Mouse (Mus musculus): Measurements from ENCODE around the gene C1qbp. TPM values are rescaled to one million over a fixed set of nuclear protein-coding genes. Genes with fewer than 3 reads are reported as not detected.

C1qbp gene
- total and polyA plus RNA-seq, 2 experiments from 2014 or later: 21.9 to 194 TPM

DNA sequence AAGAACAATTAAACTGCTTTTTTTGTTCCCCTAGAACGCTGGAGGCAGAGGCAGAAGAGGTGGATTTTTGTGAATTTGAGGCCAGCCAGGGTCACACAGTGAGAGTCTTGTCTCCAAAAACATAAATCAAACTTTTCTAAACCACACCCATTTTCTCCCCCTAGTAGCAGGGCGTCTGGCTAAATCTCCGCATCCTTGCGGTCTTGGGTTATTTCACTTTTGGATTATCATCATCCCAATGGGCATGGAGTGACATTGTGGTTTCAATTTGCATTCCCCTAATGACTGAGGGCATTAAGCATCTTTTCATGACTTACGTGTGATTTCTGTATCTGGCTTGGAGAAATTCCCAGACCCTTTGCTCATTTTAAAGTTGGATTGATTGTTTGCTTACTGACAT lies 51.4 kb downstream of the C1qbp start:
- no peak for ATAC-seq (ENCODE audit: low FRiP score)
- Histone ChIP-seq H3K36me3 (ENCODE audit: insufficient read depth, low read length) (peaks cover 40% of the 10 kb centered on the region), H3K9me3 (ENCODE audit: low read length) (no peaks in the 10 kb centered on the region), H3K4me3 (ENCODE audit: low read depth, low read length) (no peak overlapping the region), H3K27me3 (ENCODE audit: insufficient read depth, low read length) (no peaks in the 10 kb centered on the region), H3K27ac (ENCODE audit: low read depth, low read length) (no peak overlapping the region), H3K9ac (replicated peaks; ENCODE audit: low read length, poor library complexity, severe bottlenecking) (no peak overlapping the region), H3K4me1 (ENCODE audit: insufficient read depth, low read length) (no peaks in the 10 kb centered on the region), H3K4me2 (ENCODE audit: low read depth, low read length, poor library complexity, severe bottlenecking) (no peak overlapping the region)
- TF ChIP-seq CTCF (IDR thresholded peaks at IDR 0.05): no peak
- no peak for DNase-seq (ENCODE audit: low spot score)
- WGBS: 80% methylated on average over 5 of the region's 5 CpGs

Other genes starting within 250 kb of the C1qbp start
- 8.7 and 10.0 TPM in 2 replicates for gene Zfp3, start 218.8 kb downstream of the C1qbp start, total RNA-seq (2014; rRNA removed)
- 9.7 and 10.3 TPM in 2 replicates for gene Zfp3, start 218.8 kb downstream of the C1qbp start, polyA plus RNA-seq (2015; fragmentation: Nextera tagmentation; extraction: Ambion mirVana)
- not detected in 2 replicates for gene Scimp, start 170.4 kb downstream of the C1qbp start, total RNA-seq (2014; rRNA removed)
- gene Scimp, start 170.4 kb downstream of the C1qbp start, polyA plus RNA-seq (2015; fragmentation: Nextera tagmentation; extraction: Ambion mirVana): not detected in 2 replicates
- 66.4 and 98.4 TPM in 2 replicates for gene Rabep1, start 138.2 kb downstream of the C1qbp start, total RNA-seq (2014; rRNA removed)
- gene Rabep1, start 138.2 kb downstream of the C1qbp start, polyA plus RNA-seq (2015; fragmentation: Nextera tagmentation; extraction: Ambion mirVana): 102 and 116 TPM in 2 replicates
- gene Nup88, start 13.1 kb downstream of the C1qbp start, total RNA-seq (2014; rRNA removed): 63.8 and 98.6 TPM in 2 replicates
- gene Nup88, start 13.1 kb downstream of the C1qbp start, polyA plus RNA-seq (2015; fragmentation: Nextera tagmentation; extraction: Ambion mirVana): 98.2 and 104 TPM in 2 replicates
- gene Rpain, start 12.8 kb downstream of the C1qbp start, total RNA-seq (2014; rRNA removed): 20.1 and 25.6 TPM in 2 replicates
- 60.6 and 68.3 TPM in 2 replicates for gene Rpain, start 12.8 kb downstream of the C1qbp start, polyA plus RNA-seq (2015; fragmentation: Nextera tagmentation; extraction: Ambion mirVana)
- gene Dhx33, start 21.4 kb upstream of the C1qbp start, total RNA-seq (2014; rRNA removed): 24.0 and 30.0 TPM in 2 replicates
- gene Dhx33, start 21.4 kb upstream of the C1qbp start, polyA plus RNA-seq (2015; fragmentation: Nextera tagmentation; extraction: Ambion mirVana): 8.6 and 10.1 TPM in 2 replicates
- 7.6 and 11.3 TPM in 2 replicates for gene Mis12, start 36.6 kb upstream of the C1qbp start, total RNA-seq (2014; rRNA removed)
- gene Mis12, start 36.6 kb upstream of the C1qbp start, polyA plus RNA-seq (2015; fragmentation: Nextera tagmentation; extraction: Ambion mirVana): 12.7 and 13.1 TPM in 2 replicates
- 27.7 and 48.4 TPM in 2 replicates for gene Derl2, start 36.8 kb upstream of the C1qbp start, total RNA-seq (2014; rRNA removed)
- 24.0 and 26.1 TPM in 2 replicates for gene Derl2, start 36.8 kb upstream of the C1qbp start, polyA plus RNA-seq (2015; fragmentation: Nextera tagmentation; extraction: Ambion mirVana)
- gene 6330403K07Rik, start 50.5 kb upstream of the C1qbp start, total RNA-seq (2014; rRNA removed): 743 and 785 TPM in 2 replicates
- 854 and 864 TPM in 2 replicates for gene 6330403K07Rik, start 50.5 kb upstream of the C1qbp start, polyA plus RNA-seq (2015; fragmentation: Nextera tagmentation; extraction: Ambion mirVana)
- 0.11 TPM in 1 of 2 replicates, not detected in the other for gene Nlrp1a, start 161.7 kb upstream of the C1qbp start, total RNA-seq (2014; rRNA removed)
- 0.04 TPM in 1 of 2 replicates, not detected in the other for gene Nlrp1a, start 161.7 kb upstream of the C1qbp start, polyA plus RNA-seq (2015; fragmentation: Nextera tagmentation; extraction: Ambion mirVana)
- gene Nlrp1b, start 247.7 kb upstream of the C1qbp start, total RNA-seq (2014; rRNA removed): not detected in 2 replicates
- gene Nlrp1b, start 247.7 kb upstream of the C1qbp start, polyA plus RNA-seq (2015; fragmentation: Nextera tagmentation; extraction: Ambion mirVana): not detected in 2 replicates

All from midbrain, postnatal 0 days (tissue).